Mouse (Mus musculus) ES-E14 (cell line): Measurements from ENCODE around the gene Ccdc177. TPM values are rescaled to one million over a fixed set of nuclear protein-coding genes. Genes with fewer than 3 reads are reported as not detected.
A peak's percentile ranks its signal among the peaks of the same experiment; 100 is the strongest.

Source experiments
- DNase-seq: peaks from one replicate; pipeline ENCODE4 v3.0.0-alpha.2; 2013; ENCODE audit warnings: low read depth, low spot score
- H3K27ac ChIP-seq: 2 replicates; pipeline ENCODE4 v1.5.1; 2012; ENCODE audit warnings: low read depth, mild to moderate bottlenecking, low read length, moderate library complexity, mixed read lengths; ENCODE audit not compliant: poor library complexity, insufficient read depth, severe bottlenecking
- H3K36me3 ChIP-seq: 2 replicates; pipeline ENCODE4 v1.6.1; 2012; ENCODE audit warnings: mild to moderate bottlenecking, low read length, moderate library complexity, mixed read lengths; ENCODE audit not compliant: control insufficient read depth, poor library complexity, insufficient read depth, severe bottlenecking
- H3K4me1 ChIP-seq, 2 experiments: fragments of 150-350 bp in 1 of 2; sonication (generic) in 1 of 2; 2 replicates each; pipeline ENCODE4 v1.6.1; 2012; ENCODE audit warnings: low read length in 2 of 2, mild to moderate bottlenecking in 1 of 2, mixed read lengths in 1 of 2; ENCODE audit not compliant: control insufficient read depth in 2 of 2, insufficient read depth in 2 of 2, poor library complexity in 1 of 2
- H3K4me3 ChIP-seq, 2 experiments: fragments of 150-350 bp in 1 of 2; sonication (generic) in 1 of 2; 2 replicates each; pipeline ENCODE4 v1.5.1; 2012; ENCODE audit warnings: low read length in 2 of 2, low read depth in 1 of 2, mild to moderate bottlenecking in 1 of 2, mixed read lengths in 1 of 2; ENCODE audit not compliant: insufficient read depth in 1 of 2, poor library complexity in 1 of 2, severe bottlenecking in 1 of 2
- H3K9ac ChIP-seq: 2 replicates; pipeline ENCODE4 v1.6.1; 2012; ENCODE audit warnings: low read depth, mild to moderate bottlenecking, low read length, mixed read lengths; ENCODE audit not compliant: poor library complexity, insufficient read depth, severe bottlenecking
- H3K9me3 ChIP-seq: fragments of 150-350 bp; sonication (generic); 2 replicates; pipeline ENCODE4 v1.6.1; 2012; ENCODE audit warnings: low read depth, mild to moderate bottlenecking, low read length; ENCODE audit not compliant: control insufficient read depth, insufficient read depth
- CHD2 ChIP-seq: IDR thresholded peaks from 2 replicates; pipeline ENCODE4 v1.6.1; 2014; ENCODE audit warnings: mild to moderate bottlenecking, low read depth, low read length, inconsistent platforms
- HCFC1 ChIP-seq: IDR thresholded peaks from 2 replicates; pipeline ENCODE4 v1.6.1; 2012; ENCODE audit warnings: low read length, inconsistent platforms, borderline replicate concordance; ENCODE audit not compliant: insufficient read depth
- MAFK ChIP-seq: IDR thresholded peaks from 2 replicates; pipeline ENCODE4 v1.6.1; 2014; ENCODE audit warnings: mild to moderate bottlenecking, low read depth, low read length, inconsistent platforms; ENCODE audit not compliant: insufficient read depth
- ZC3H11A ChIP-seq: IDR thresholded peaks from 2 replicates; pipeline ENCODE4 v1.6.1; 2012; ENCODE audit warnings: low read depth, mild to moderate bottlenecking, inconsistent platforms, low read length, borderline replicate concordance
- ZNF384 ChIP-seq: IDR thresholded peaks from 2 replicates; pipeline ENCODE4 v1.6.1; 2012; ENCODE audit warnings: low read depth, low read length, inconsistent platforms
- in situ Hi-C, 2 experiments: fragments of 600-800 bp; cut with MboI; formaldehyde crosslinking; loops; one replicate each; pipeline ENCODE4 v1.15.1; 2025; ENCODE audit warnings: low sequenced_read_pairs in 2 of 2, inconsistent platforms in 1 of 2; ENCODE audit not compliant: unreplicated experiment in 2 of 2
- total RNA-seq: library from RNA; depleted of rRNA; stranded (reverse); fragments of 300-350 nt; gene quantifications from 2 replicates; pipeline ENCODE4 v1.2.3, GENCODE M21; 2012

Gene Ccdc177
- total RNA-seq, 1 experiment: 0.40 TPM

- in situ Hi-C loops: no loop called here
Measured at GRCm38 (mm10) chr12:80782190-80782589, 21.7 kb upstream of the Ccdc177 start.

GRCm38 (mm10) chr12:80779760-80780159 is 19.3 kb upstream of the Ccdc177 start:
- Histone ChIP-seq H3K27ac (no peak overlapping the region), H3K4me1 (no peaks in the 10 kb centered on the region), H3K9ac (no peak overlapping the region), H3K9me3 (no peaks in the 10 kb centered on the region), H3K36me3 (no peaks in the 10 kb centered on the region), H3K4me3 (no peak overlapping the region)
- in situ Hi-C loops: no loop called here
- no peak for DNase-seq
- TF ChIP-seq ZC3H11A: no peak
- TF ChIP-seq MAFK: peak; percentile 76

More at GRCm38 (mm10) chr12:80782190-80782589, 21.7 kb upstream of the Ccdc177 start:
- Histone ChIP-seq H3K4me1 (no peaks in the 10 kb centered on the region), H3K9ac (no peak overlapping the region), H3K4me3 (no peak overlapping the region), H3K9me3 (no peaks in the 10 kb centered on the region), H3K36me3 (no peaks in the 10 kb centered on the region), H3K27ac (no peak overlapping the region)
- TF ChIP-seq MAFK (no peak), ZC3H11A (no peak), ZNF384 (no peak), HCFC1 (no peak)
- DNase-seq: no peak

- Histone ChIP-seq H3K9me3 (no peaks in the 10 kb centered on the region), H3K9ac (peak overlapping the region; percentile 1; the same call in 1 of the 2 replicates), H3K4me3 (peak overlapping the region; percentile 0 to 59; a peak in 2 of 4 replicates), H3K4me1 (no peaks in the 10 kb centered on the region), H3K36me3 (no peaks in the 10 kb centered on the region), H3K27ac (no peak overlapping the region)
- in situ Hi-C loops: no loop called here
- no peak for DNase-seq
- TF ChIP-seq ZC3H11A (no peak), CHD2 (no peak), ZNF384 (no peak), MAFK (no peak), HCFC1 (no peak)
Measured at GRCm38 (mm10) chr12:80778188-80778936, 17.9 kb upstream of the Ccdc177 start.

GRCm38 (mm10) chr12:80776046-80776634 is 15.7 kb upstream of the Ccdc177 start:
- no peak overlapping the region for H3K27ac ChIP-seq
- in situ Hi-C loops: no loop called here

More at GRCm38 (mm10) chr12:80776046-80776634, 15.7 kb upstream of the Ccdc177 start:
- peaks cover 0 to 6% of the 10 kb centered on the region in 2 experiments; a peak in 2 of 4 replicates for H3K4me1 ChIP-seq
- no peak overlapping the region for H3K4me3 ChIP-seq
- H3K9me3 ChIP-seq: no peaks in the 10 kb centered on the region
- DNase-seq: no peak
- no peak overlapping the region for H3K9ac ChIP-seq
- no peaks in the 10 kb centered on the region for H3K36me3 ChIP-seq
- TF ChIP-seq CHD2: no peak
- no peak for TF ChIP-seq MAFK
- no peak for TF ChIP-seq HCFC1
- no peak for TF ChIP-seq ZNF384
- TF ChIP-seq ZC3H11A: no peak
